Mouse (Mus musculus) layer of hippocampus, postnatal 25 days (tissue): ENCODE results near the gene Tmem104. TPM values are rescaled to one million over a fixed set of nuclear protein-coding genes. Genes with fewer than 3 reads are reported as not detected.

Source experiments
- DNase-seq, 2 experiments: peaks; one replicate each; pipeline ENCODE4 v3.0.0; 2022; ENCODE audit warnings: mixed read lengths in 2 of 2, low spot score in 1 of 2; ENCODE audit errors: extremely low spot score in 1 of 2
- total RNA-seq, 2 experiments: library from RNA; stranded (reverse); gene quantifications; 2 replicates each; pipeline ENCODE4 v1.2.3; 2021

Tmem104 gene
- total RNA-seq, 2 experiments from 2014 or later, result 19.0 to 19.4 TPM

DNA sequence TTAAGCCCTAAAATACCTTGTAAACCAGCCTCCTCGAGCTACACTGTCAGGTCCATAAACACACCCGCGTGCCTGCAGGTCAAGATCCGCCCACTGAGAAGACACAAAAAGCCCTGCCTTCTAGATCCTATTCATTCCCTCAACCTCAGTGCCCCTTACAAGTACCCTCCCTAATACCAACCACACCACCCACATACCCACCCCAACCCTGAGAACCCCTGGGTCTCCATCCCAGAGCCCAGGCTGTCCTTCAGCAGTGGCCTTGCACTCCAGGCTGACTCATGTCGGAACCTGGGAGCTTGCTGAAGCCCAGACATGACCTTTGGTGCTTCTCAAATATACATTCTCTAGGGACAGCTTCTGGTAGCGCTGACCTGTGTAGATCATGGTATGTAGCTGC, 87.5 kb downstream of the Tmem104 start:
- no peak for DNase-seq

DNA sequence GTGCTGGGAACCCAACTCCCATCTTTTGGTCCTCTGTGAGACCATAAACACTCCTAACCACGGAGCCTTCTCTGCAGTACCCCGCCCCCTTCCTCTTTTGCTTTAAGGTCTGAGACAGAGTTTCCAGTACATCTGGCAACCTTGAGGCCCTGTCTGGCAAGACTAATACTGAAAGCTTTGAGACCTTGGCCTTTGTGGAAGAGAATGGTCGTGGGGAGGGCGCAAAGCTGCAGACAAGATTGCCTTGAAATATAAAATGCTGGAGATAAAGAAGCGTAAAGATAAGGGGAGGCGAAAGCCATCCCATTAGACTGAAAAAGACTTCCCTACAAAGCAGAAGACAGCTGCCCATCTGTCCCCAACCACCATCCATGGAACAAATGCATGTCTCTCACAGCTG, 88.2 kb downstream of the Tmem104 start:
- no peak for DNase-seq

DNA sequence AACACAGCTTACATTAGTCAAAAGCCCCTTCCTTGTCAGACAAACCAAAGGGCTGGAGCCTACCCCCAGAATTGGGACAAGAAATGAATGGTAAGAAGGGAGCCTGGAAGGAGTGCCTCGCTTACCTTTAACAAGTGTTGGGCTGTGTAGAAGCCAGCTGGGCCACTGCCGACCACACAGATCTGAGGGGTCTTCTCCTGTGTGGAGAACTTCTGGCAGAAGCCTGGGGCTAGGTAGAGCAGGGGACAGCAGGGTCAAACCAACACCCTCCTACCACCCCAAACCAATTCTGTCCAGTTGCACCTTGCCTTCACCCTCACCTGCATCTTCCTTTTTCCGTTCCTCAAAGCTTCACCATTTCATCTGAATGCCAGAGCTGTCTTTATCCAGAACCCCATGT, 88.7 kb downstream of the Tmem104 start:
- DNase-seq, result no peak

DNA sequence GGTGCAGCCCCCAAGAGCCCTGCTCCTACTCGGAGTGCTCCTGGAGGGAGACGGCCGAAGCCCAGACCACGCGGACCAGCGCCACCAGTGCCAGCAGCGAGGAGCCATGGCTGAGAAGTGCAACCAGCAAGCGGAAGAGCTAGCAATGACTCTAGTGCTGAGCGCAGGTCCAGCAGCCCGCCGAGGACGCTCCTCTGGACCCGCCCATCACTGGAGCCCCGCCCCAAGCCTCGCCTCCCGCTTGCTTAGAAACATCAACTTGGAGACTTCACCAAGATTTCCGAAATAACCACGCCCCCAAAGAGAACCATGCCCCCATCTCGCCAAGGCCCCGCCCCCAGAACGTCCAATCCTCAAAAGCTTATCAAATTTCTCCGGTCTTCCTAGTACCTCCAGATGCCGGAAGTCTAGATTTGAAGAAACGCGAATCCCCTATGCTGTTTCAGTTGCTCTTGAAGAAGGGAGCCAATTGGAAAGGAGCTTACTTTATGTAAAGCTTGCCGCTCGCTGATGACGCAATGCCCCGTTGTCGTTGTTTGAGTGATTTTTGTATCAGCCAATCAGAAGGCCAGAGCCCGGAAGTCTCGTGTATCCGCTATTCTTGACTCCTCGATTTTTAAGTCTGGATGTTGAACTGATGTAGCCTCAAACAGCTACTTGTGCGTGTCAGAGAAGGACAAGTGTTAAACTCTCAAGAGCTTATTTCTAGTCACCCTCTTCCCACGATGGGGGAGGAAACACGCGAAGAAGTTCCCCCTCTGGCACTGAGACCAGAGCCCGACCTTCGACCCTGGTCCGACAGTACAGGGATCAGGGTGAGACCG, 89.7 kb downstream of the Tmem104 start, which contains the start of gene Fdxr:
Gene Fdxr, minus strand, starts transcription at position 271 of the 824 bp plus-strand sequence.
- peak; percentile 82 to 84 for DNase-seq

DNA sequence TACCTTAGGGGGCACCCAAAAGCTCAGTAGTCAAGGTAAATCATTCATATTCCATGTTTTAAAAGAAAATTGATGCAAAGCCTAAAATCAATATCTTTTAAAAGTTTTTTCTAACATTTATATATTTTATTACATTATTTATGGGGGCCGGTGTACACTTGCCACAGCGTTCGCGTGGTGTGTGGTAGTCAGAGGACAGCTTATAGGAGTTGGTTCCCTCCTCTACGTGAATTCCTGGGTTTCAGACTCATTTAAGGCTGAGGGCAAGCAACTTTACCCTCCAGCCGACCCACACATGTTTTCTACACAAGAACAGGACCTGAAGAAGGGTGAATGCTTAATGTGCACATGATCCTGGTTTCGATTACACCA, 90.3 kb downstream of the Tmem104 start:
- no peak for DNase-seq

DNA sequence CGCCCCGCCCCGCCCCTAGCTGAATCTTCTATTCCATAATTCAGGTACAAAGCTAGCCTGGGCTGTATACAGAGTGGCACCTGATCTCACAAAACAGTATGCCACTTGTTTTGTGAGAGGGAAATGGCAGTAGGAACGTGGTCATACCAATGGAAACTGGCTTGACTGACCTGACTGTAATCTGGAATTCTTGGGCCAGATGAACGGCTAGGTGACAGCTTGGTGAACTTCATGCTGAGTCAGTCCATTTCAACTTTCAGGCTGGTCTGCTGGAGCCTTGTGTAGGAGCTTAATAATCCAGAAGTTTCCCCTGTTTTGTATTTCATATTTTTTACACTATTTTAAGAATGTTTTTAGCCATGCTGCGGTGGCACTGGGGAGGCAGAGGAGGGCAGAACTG, 90.9 kb downstream of the Tmem104 start:
- DNase-seq, result no peak

DNA sequence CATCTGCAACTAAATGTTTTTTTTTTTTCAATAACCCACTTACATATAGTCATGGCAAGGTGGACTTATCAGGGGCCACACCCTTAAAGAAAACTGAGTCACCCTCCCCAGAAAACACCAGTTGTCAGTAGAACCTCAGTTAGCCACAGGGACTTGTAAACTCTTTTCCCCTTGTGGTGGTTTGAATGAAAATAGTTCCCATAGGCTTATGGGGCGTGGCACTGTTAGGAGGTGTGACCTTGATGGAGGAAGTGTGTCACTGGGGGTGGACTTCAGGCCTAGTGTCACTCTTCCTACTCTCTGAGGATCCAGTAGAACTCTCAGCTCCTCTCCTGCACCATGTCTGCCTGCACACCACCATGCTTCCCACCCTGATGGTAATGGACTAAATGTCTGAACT, 92.4 kb downstream of the Tmem104 start:
- DNase-seq, result no peak

DNA sequence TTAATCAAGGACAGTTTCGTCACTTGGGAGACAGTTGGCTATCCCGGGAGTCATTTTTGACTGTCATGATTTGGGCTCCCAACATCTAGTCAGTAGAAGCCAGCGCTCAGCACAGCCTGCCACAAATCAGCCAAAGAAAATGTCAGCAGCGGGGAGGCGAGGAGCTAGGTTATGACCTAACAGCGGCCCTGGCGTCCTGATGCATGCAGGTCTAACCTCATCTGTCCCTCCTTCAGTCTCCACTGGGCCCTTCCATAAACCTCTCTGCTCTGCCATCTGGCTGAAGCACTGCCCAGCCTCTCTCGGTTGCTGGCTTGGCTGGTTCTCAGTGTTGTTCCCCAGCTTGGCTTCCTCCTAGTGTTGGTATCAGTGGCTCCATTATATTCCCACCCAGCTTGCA, 95.0 kb downstream of the Tmem104 start:
- DNase-seq, result no peak

DNA sequence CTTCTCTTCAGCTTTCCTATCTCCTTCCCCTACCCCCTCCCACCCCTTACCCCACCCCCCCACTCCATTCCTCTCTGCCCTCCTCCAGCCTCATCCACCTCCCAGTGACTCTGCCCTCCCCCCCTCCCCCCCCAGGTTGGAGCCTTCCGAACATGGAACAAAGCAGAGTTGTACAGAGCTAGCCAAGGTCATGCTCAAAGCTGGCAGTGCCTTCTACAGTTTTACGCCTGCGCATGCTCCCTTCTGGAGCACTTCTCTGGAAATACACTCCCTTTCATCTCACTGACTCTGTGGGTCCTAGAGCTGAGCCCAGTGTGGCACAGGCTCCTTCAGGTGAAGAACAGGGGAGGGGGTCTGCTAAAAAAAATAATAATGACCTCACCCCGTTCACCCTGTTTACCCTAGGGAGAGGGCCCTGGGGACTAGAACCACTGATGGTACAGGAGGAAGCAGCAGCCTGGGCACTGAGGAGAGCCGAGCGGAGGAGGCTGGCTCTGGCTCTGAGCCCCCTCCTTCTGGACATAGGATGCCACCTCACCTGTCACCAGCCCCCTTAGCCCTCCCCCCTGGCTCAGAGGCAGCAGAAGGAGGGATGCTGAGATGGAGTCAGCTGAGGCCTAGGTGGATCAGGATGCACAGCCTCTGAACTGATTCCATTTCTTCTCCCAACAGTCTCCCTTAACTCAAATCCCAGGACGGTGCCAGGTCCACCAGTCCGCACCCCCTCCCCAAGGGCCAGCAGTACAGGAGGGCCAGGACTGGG, 95.6 kb downstream of the Tmem104 start:
- no peak for DNase-seq

DNA sequence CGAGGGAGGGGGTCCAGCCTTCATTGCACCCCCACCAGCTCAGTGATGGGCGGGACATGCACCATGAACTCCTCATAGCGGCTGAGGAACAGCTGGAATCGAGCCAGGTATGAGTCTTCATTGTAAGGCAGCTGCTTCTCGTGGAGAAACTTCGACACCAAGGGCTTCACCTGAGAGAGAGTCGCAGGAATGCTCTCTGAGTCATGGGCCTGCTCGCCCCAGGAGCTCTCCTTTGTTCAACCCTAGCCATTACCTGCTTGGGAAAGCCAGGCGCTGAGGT, 96.1 kb downstream of the Tmem104 start:
- no peak for DNase-seq

DNA sequence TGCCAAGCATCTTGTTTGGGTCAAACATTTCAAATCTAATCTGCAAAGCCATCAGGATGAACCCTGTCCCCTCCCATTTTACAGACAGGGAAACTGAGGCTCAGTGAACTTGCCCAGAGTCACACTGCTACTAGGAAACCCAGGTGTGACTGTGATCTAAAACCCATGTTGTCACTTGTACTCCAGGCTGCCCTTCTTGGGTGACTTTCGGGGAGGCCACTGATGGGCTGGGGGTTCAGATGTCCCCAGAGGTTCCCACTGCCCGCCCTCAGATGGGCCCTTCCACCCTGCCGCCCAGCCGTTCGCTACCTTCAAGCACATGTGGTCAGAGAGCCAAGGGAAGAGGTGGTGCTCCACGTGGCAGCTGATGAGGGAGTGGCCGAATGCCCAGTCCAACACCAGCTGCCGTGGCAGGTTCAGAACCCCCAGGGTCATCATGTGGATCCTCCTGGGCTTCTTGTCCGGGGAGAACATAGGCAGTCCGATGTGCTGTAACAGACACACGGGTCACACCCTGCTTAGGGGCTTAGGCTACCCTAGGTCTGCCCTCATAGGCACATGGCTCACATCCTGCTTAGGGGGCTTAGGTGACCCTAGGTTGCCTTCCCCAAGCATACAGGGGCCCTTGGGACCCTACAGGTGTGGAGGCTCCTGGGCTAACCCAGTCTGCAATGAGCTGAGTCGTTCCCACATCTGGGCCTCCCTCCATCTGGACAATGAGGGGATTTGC, 96.8 kb downstream of the Tmem104 start:
- DNase-seq, result no peak

DNA sequence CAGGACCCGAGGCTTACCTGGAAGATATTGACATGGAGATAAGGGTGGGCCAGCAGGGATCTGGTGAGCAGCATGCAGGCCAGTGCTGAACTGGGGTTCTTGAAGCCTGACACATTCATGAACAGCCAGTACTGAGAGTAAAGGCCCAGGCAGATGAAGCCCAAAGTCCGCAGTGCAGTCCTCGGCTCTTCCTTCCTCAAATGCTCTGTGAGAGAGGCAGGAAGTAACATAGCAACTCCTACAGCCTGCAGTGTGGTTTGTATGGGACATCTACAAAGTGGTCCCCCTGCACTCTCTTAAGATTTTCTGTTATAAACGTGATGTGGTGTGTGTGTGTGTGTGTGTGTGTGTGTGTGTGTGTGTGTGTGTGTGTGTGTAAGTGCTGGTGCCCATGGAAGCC, 98.0 kb downstream of the Tmem104 start:
- DNase-seq, result no peak

DNA sequence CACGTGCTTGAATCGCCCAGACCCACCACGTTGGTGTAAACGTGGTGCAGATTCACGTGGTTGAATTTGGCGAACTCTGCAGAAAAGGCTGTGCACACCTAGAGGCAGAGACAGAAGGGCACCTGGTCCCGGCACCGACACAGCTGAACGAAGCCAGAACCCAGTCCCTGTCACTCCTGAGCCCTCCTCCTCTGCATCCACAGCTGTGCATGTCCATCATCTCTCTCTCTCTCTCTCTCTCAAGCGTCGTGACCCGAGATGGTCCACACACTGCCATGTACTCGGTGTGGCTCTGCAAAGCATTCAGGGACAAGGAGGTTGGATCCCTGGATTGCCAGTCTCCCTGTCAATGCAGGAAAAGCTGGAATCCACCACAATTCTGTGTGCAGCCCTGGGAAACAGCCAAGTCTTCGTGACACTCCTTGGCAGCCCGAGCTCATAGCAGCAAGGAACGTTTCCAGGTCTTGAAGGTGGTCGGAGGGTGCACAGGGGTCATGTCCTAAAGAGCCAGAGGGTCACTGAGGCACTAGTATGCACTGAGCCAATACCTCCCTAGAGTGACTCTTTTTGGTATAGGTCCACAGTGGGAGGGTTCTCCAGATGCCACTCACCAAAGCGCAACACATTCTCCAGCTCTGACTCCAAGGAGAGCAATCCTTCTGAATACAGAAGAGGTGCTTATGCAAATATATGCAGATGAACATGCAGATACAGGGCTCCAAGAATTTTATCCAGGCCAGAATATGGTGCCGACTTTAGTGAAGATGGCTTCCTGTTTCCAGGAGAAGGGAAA, 99.1 kb downstream of the Tmem104 start:
- DNase-seq, result no peak

DNA sequence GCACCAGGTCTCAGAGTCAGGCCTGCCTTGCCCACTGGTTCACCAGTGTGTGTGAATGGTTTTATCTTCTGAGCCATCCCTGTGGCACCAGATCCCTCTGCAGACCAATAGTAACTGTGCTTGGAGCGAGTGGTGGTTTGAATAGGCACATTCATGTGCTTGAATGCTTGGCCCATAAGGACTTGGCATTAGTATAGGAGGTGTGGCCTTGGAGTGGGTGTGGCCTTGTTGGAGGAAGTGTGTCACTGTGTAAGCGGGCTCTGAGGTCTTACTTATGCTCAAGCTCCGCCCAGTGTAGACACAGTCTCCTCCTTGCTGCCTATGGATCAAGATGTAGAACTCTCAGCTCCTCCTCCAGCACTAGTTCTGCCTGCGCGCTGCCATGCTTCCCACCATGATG, 100.1 kb downstream of the Tmem104 start:
- DNase-seq, result no peak

DNA sequence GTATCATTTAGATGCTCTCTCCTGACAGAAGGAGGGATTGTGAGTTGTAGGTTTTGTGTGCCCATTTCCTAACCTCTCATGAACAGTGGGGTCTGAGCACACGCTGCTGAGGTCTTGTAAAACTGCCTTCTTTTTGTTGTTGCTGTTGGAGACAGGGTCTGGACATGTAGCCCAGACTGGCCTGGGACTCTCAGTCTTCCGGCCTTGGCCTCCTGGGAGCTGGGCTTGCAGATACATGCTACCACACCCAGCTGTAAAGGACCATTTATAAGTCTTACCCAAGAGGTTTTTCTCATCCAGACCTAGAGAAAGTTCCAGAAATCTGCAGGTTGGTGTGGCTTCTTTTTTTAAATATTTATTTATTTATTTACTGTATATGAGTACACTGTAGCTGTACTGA, 101.0 kb downstream of the Tmem104 start:
- no peak for DNase-seq

DNA sequence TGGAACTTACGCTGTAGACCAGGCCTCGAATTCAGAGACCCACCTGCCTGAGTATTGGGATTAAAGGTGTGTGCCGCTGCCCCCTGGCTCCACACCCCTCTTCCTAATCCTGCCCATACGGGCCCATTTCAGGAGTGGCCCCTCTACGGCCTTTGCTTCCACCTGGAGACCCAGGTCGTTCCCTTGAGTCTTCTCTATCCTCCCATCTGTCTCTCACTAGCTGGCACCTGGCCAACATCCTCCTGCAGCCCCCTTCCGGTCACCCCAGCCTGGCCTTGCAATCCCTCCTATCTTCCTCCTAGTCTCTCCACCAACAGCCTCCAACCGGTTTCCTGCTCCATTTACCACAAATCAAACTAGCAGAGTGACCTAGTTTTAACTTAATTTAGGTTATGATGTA, 102.6 kb downstream of the Tmem104 start:
- no peak for DNase-seq

DNA sequence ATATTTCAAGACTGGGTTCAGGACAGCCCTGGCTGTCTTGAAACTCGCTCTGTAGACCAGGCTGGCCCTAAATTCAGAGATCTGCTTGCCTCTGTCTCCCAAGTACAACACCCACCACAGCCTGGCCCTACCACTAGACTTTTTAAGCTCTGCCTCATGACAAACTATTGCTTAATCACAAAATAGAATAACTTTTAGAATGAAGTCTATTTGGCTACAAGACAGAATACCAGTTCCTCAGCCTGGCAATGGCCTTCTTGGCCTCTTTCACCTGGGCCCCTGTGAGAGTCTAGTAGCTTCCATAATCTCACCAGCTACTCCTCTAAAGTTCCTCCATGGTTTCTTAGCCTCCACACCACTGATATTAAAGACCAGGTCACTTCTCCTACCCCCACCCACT, 103.0 kb downstream of the Tmem104 start:
- no peak for DNase-seq

DNA sequence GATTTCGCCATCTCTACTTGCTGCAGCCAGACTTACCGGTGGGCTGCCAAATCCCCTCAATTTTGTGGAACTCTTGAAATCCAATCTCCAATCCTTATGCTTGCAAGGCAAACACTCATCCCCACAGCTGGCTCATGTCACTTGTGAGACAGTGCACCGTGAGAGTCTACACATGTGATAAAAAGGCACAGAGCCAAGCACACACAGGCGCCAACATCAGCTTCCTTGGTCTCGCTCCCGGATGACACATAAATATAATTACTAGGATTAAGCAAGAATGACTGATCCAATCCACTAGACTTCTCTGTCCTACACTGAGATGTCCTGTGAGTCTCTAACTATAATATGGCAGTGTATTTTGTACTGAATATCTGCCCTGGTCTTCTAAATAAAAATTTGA, 103.6 kb downstream of the Tmem104 start:
- no peak for DNase-seq

DNA sequence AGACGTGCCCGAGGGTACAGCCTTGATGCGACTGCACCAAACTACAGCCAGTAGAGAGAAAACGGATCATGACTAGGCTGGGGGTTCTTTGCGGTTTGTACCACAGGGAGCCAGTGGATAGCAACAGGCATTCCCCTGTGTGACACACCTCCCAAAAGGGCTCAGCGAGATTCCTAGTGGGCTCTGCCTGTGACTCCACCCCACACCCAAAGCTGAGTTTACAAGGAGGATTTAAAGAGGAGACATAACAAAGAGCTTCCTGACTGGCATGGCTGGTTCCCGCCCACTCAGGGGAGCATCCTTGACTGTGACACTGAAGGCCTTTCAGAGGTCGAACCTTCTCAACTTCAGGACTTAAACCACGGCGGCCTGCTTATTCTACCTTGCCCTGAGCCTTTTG, 104.2 kb downstream of the Tmem104 start:
- DNase-seq, result no peak

DNA sequence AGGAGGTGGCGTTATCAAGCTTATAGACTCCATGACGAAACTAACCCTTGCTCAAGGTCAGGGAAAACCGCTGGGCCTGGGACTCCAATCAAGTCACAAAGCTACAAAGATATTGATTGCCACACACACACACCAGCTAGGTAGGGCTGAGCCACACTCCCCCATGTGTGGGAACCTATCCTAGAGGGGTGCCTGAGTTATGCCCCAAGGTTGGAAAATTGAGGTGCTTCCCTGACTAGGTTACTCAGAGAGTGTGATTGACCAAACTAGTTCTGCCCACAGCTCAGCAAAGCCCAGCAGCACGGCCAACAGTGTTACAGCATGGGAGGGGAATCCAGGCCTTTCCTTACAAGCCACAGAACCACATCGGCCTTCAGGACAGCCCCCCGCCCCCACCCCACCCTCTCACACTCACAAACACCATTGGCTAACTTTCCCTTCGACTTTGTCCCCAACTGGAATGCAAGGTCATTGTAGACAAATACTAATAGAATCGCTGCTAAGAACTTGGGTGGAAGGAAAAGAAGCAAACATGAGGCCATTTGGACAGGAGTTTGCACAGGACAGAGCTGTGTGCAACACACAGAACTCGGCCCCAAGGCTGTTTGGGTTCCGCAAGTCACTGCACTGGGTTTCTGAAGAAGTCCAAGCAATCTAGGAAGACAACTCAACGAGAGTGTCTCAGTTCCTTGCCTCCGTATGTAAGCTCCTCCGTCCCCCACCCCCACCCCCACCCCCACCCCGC, 105.5 kb downstream of the Tmem104 start:
- DNase-seq, result no peak
